Mouse (Mus musculus) G1E (cell line): ENCODE measurements around the gene Fermt2.

Source experiments
- CTCF ChIP-seq: IDR thresholded peaks from 2 replicates; pipeline ENCODE4 v1.5.1; 2012; ENCODE audit warnings: low read depth, low read length, inconsistent platforms, mixed read lengths
- GATA1 ChIP-seq: IDR thresholded peaks from 2 replicates; pipeline ENCODE4 v1.6.1; 2012; ENCODE audit warnings: borderline replicate concordance, low read length, inconsistent platforms, mixed read lengths
- GATA2 ChIP-seq: IDR thresholded peaks from 2 replicates; pipeline ENCODE4 v1.6.1; 2012; ENCODE audit warnings: low read depth, low read length, inconsistent platforms, borderline replicate concordance
- POLR2AphosphoS5 ChIP-seq: IDR thresholded peaks from 2 replicates; pipeline ENCODE4 v1.6.1; 2012; ENCODE audit warnings: low read depth, low read length, inconsistent platforms; ENCODE audit not compliant: insufficient replicate concordance

DNA sequence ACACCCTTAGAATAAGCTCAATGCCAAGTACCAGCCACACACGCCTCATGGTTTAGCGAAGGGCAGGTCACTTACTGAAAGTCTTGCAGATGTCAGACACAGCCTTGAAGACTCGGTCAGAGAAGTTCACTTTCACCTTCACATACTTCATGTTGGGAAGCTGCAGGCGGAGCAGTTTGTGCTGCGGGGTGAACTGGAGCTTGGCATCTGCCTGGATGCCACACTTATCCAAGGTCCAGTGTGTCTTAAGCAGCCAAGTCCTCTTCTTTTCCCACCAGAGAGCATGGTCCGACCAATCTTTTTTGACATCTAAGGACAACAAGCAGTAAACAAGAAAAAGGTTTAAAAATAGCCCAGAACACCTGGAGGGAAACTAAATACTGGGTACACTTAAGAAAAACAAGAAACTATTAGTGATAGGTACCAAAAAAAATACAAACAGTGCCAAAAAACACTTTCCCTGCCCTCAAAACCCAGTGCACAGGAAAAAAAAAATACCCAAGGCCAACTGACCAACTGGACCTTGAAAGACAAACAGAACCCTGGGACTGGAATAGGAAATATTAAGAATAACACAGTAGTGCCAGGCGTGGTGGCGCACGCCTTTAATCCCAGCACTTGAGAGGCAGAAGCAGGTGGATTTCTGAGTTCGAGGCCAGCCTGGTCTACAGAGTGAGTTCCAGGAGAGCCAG, 25.4 kb downstream of the Fermt2 start:
- TF ChIP-seq POLR2AphosphoS5: no peak
- TF ChIP-seq CTCF: no peak
- TF ChIP-seq GATA1: no peak
- no peak for TF ChIP-seq GATA2
